Mouse (Mus musculus): ENCODE results near the gene Samd8. TPM values are rescaled to one million over a fixed set of nuclear protein-coding genes. Genes with fewer than 3 reads are reported as not detected.
A peak's percentile ranks its signal among the peaks of the same experiment; 100 is the strongest.

Gene Samd8
- total RNA-seq, 2 experiments from 2014 or later, result 26.1 to 28.5 TPM

GRCm38 (mm10) chr14:21742441-21742840 lies 7.9 kb upstream of the Samd8 start:
- intact Hi-C loops (cut with DNase I), result loop anchor here (1.0 to 5.0 kb wide), 2 partner anchors 45 to 605 kb away; no protein-coding TSS in a partner anchor
- DNase-seq (ENCODE audit: low spot score), result no peak

DNA sequence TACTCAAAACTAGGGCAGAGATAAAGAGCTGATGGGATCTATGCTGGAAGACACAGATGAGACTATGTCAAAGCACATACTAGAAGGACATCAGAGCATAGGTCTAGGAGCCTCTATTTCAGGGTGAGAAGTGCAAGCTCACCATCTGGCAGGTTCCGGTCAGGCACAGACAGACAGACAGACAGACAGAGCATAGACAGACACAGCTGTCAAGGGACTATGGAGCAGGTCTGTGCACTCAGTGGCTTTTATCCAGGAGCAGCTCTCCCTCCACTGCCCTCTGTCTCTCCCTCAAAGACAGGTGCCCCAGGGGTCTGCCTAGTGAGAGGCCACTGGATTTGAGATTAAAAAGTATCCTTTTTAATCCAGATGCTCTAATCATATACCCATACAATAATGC lies 6.2 kb upstream of the Samd8 start:
- no peak for DNase-seq (ENCODE audit: low spot score)
- intact Hi-C loops (cut with DNase I), result loop anchor here (5.0 kb wide), 1 partner anchor 47 kb away; no protein-coding TSS in a partner anchor

DNA sequence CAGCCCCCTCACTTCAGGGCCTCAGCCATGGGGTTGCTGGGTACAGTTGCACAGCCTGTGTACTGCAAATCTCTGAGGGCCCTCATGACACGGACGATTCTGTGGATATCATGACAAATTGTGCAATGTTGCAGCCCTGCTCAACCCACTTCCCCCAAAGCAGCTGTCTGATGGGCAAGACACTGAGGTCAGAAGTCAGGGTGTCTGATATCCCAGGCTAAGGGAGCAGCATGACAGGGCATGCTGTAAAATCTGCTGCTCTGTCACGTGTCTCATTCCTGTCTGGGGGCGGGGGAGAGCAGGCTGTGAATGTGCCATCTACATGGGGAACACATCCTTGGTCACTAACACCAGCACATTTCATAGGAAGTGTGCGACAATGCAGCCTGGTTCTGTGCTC lies 5.2 kb upstream of the Samd8 start:
- no peak for DNase-seq (ENCODE audit: low spot score)
- intact Hi-C loops (cut with DNase I), result loop anchor here (5.0 kb wide), 1 partner anchor 248 kb away; no protein-coding TSS in a partner anchor

DNA sequence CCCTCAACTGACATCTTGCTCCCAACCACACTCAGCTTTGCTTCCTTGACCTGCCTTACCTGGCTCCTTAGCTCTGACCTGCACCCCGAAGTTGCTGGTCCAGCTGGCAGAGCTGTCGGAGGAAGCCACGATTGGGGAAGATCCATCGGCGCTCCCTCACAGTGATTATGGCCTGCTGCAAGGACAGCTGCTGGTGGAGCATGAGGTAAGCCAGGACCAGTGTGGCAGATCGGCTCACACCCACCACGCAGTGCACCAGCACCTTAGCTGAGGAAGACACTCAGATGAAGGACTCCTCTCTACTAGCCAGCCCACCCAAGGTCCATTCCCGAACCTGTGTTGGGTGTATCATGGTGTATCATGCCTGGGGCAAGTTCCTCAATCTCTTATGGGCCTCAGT lies 4.1 kb upstream of the Samd8 start:
- no peak for DNase-seq (ENCODE audit: low spot score)
- intact Hi-C loops (cut with DNase I), result loop anchor here (5.0 kb wide), 1 partner anchor 249 kb away; no protein-coding TSS in a partner anchor

- intact Hi-C loops (cut with DNase I), result loop anchor here (5.0 kb wide), 1 partner anchor 250 kb away; no protein-coding TSS in a partner anchor
- DNase-seq (ENCODE audit: low spot score), result no peak
These were observed 3.5 kb upstream of the Samd8 start for GRCm38 (mm10) chr14:21746846-21747245.

DNA sequence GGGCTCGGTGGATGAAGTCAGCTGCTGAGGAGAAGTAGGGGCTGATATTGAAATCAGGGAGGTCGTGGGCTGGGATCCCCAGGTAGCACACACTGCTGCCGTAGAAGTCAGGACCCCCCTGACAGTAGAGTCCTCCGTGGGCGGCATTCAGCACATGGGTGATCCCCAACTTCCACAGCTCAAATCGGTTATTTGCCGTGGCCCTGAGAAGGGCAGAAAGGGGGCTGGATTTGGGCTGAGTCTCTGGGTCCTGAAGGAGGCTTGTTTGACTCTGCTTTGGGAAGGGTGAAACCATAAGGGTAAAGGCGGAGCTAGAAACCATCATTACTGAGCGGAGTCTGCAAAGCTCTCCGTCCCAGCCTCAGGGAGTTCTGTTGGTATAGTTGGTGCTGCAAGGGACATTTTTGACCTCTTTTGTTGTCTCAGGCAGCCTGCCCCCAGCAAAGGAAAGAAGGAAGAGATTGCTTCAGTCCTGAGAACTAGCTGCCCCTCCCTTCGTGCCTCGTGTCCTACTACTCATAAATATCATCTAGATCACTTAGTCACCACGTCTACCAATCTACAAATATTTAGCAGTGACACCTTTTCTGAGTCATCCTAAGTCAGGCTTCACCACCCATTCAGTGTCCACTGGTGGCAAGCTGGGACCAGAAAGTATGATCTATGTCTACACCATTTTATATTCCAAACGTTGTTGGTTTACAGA lies 2.7 kb upstream of the Samd8 start:
- no peak for DNase-seq (ENCODE audit: low spot score)
- intact Hi-C loops (cut with DNase I), result loop anchor here (5.0 kb wide), 1 partner anchor 250 kb away; no protein-coding TSS in a partner anchor

GRCm38 (mm10) chr14:21748142-21748870 lies 2.0 kb upstream of the Samd8 start:
- intact Hi-C loops (cut with DNase I), result loop anchor here (5.0 kb wide), 1 partner anchor 251 kb away; no protein-coding TSS in a partner anchor

DNA sequence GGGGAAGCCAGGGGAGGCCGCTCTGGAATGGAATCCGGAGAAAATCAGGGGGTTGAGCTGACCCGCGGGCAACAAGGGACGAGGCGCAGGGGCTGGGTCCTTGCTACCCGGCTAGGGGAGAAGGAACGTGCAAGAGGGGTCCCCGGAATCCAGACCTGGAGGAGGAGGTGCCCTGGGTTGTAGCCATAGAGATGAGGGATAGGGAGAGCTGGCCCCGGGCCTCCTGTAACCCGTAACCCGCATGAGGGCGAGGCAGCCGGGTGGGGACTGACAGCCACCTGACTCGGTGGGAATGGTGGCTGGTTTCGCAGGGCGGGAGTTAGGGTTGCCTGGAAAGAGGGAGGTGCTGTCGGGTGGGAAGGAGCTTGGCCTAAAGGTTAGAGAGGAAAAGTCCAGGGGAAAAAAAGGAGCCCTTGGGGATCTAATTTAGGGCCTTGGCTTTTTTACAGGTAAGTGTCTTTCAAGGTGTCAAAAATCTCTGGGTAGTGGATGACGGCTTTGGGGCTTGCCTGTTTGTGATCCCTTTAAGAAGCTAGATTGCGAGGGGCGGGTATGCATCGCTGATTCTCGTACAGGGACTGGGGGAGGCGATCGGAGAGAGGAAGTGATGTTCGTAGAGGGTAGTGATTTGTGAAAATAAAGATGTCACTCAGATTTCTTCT lies 681 bp downstream of the Samd8 start, which contains the start of gene Dusp13:
Gene Dusp13 (minus strand): TSS at position 301 of the 662 bp plus-strand sequence.
- DNase-seq (ENCODE audit: low spot score), result peak; percentile 44
- intact Hi-C loops (cut with DNase I), result loop anchor here (2.0 kb wide), 1 partner anchor 98 kb away; the partner anchor contains the start of gene Comtd1

More at GRCm38 (mm10) chr14:21748142-21748870, 2.0 kb upstream of the Samd8 start:
- no peak for DNase-seq (ENCODE audit: low spot score)

GRCm38 (mm10) chr14:21752411-21752810 lies 2.1 kb downstream of the Samd8 start:
- no peak for DNase-seq (ENCODE audit: low spot score)
- intact Hi-C loops (cut with DNase I), result no loop called here

- no peak for DNase-seq (ENCODE audit: low spot score)
- intact Hi-C loops (cut with DNase I), result no loop called here
These were observed 3.0 kb downstream of the Samd8 start for GRCm38 (mm10) chr14:21753367-21753766.

- no peak for DNase-seq (ENCODE audit: low spot score)
- intact Hi-C loops (cut with DNase I), result no loop called here
These were observed 11.2 kb downstream of the Samd8 start for GRCm38 (mm10) chr14:21761560-21761959.

DNA sequence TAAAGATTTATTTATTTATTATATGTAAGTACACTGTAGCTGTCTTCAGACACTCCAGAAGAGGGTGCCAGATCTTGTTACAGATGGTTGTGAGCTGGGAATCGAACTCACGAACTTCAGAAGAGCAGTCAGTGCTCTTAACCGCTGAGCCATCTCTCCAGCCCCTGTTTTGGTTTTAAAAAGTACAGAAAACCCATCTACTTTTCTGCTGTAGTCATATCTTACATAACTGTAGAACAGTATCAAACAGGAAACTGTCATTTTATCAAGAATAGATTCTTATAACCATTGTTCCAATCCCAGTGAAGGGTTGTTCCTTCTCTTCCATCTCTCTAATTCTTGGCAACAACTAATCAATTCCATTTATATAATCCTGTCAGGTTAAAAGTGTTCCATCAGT lies 13.4 kb downstream of the Samd8 start:
- intact Hi-C loops (cut with DNase I), result no loop called here
- DNase-seq (ENCODE audit: low spot score), result no peak

DNA sequence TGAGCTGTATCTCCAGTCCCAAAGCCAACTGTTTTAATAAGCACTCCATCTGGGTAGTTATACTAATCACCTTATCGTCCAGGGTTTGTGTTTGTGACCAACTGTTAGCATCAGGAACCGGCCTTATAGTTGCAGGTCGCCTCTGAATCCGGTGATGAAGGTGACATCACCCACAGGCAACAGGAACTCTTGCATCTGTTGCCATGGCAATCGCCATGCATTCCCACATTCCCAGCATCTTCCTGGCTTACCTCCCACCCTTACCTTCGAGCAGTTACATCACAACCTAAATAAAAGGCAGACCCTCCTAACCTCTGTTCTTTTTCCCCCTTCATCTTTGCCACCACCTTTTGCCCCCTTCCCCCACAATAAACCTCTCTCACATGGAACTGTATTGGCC lies 14.3 kb downstream of the Samd8 start:
- DNase-seq (ENCODE audit: low spot score), result no peak

GRCm38 (mm10) chr14:21765754-21766397 lies 15.5 kb downstream of the Samd8 start:
- no peak for DNase-seq (ENCODE audit: low spot score)
- intact Hi-C loops (cut with DNase I), result no loop called here

More for the DNA sequence above, 14.3 kb downstream of the Samd8 start:
- intact Hi-C loops (cut with DNase I), result no loop called here

GRCm38 (mm10) chr14:21766398-21766958 lies 16.1 kb downstream of the Samd8 start:
- intact Hi-C loops (cut with DNase I), result no loop called here
- DNase-seq (ENCODE audit: low spot score), result no peak

DNA sequence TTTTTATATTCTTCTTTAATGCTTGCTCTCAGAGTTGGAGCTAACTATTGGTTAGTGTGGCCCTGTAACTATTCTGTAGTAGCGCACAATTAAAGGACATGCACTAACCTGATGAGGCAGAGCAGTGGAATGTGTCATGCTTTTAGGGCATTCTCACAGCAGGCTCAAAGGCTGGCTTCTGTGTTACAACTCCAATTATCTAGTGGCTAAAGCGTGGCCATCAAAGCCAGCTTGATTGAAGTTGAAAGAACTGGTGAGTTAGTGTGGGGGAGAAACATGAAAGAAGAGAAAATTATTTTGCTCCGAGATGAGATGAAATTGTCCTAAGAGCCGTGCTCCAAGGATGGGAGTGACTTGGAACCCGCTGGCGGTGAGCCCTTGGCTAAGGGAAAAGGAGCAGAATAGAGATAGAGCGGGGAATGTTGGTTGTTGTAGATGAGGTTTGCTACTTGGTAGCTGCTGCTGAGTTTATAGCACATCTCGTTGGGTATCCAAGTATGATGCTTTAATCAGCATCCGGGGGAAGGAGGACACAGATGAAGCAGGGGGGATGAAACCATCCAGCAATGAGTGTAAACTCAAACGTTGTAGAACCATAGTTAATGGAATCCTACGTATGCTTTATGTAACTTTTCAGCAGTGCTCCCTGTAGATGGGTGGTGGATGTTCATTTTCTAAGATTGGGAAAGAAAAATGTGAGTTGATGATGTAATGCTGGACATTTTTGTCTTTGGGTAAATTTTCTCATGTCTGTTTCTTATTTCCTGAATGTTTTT lies 22.4 kb downstream of the Samd8 start:
- intact Hi-C loops (cut with DNase I), result no loop called here
- no peak for DNase-seq (ENCODE audit: low spot score)

DNA sequence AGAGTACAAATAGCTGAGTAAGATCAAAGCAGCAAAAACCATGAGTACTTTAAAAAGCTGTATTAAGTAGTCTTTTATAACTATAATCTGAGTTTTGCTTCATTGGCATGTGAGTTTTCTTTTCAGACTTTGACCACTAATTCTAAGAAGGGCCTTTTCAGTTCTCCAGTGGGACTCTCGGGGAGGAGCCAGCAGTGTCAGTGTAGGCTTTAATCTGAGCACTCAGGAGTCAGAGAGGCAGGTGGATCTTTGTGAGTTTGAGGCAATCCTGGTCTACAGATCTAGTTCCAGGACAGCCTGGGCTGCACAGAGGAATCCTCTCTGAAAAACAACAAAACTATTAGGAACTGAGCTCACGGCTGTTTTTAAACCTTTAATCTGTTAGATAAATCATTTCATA lies 23.6 kb downstream of the Samd8 start:
- DNase-seq (ENCODE audit: low spot score), result no peak
- intact Hi-C loops (cut with DNase I), result no loop called here

DNA sequence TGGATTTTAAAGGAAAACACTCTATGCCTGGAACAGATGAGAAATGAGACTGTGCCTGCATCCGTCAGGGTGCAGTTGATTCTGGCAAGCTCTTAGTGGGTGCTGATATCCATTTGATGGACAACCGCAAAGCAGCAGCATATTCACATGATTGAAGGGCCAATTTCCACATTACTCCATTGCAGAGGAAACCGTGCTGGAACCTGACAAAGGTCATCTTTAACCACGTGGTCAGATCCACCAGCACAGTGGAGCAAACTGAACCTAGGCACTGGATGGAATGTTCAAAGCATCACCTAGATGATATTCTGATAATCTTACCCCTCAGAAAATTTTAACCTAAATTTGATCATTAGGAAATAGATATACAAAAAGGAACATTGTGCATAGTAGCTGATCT lies 25.9 kb downstream of the Samd8 start:
- intact Hi-C loops (cut with DNase I), result no loop called here
- no peak for DNase-seq (ENCODE audit: low spot score)

GRCm38 (mm10) chr14:21786500-21786899 lies 36.2 kb downstream of the Samd8 start:
- no peak for DNase-seq (ENCODE audit: low spot score)
- intact Hi-C loops (cut with DNase I), result no loop called here
